Mouse (Mus musculus) c-Kit-positive CD71-positive TER-119-negative erythroid progenitor cells, embryonic 14.5 days (primary cell): ENCODE data around the gene Sirpb1b.
"Not testable (repeated sequence)": the region's sequence is repeated elsewhere in the genome, so short reads cannot be mapped to it uniquely, and the experiment has no call there.

Experiments used
- DNase-seq: peaks from one replicate; pipeline ENCODE4 v3.0.0-alpha.2; 2013; ENCODE audit warnings: low read depth

Gene Sirpb1b

GRCm38 (mm10) chr3:15574887-15575286 is at the start of gene Sirpb1b:
Sirpb1b (minus strand) TSS chr3:15575065.
- DNase-seq, result not testable (repeated sequence)

DNA sequence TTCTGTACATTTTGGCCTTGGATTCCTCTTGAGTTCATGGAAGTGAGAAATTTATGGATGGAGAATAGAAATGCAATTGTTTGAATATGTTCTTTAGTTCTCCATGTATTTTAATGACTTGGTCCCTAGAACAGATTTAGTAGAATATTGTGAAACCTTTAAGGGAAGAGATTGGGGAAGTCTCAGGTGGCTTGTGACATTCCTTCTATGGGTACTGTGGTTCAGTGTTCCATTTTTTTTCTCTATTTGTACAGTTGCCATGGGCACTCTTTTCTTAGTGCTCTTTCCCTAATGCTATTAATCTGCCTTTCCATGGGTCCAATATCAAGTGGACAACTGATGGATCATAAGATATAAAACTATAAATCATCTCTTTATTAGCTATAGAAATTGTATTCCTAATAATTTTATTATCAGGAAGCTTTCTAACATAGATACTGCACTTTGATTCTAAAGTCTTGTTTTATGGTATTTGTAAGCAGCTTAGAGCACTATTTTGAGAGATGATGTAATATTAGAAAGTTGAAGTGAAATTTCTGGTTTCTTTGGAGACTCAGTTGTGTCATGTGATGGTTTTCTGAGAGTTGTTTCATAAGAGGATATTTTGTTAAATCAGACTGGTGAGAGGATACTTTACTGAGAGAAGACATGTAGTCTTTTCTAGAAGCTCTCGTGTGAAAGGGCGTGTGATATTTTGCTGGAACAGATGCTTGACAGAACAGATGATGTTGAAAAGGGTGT is 15.7 kb upstream of the Sirpb1b start:
- DNase-seq, result not testable (repeated sequence)

GRCm38 (mm10) chr3:15586665-15587064 is 11.8 kb upstream of the Sirpb1b start:
- DNase-seq, result not testable (repeated sequence)

DNA sequence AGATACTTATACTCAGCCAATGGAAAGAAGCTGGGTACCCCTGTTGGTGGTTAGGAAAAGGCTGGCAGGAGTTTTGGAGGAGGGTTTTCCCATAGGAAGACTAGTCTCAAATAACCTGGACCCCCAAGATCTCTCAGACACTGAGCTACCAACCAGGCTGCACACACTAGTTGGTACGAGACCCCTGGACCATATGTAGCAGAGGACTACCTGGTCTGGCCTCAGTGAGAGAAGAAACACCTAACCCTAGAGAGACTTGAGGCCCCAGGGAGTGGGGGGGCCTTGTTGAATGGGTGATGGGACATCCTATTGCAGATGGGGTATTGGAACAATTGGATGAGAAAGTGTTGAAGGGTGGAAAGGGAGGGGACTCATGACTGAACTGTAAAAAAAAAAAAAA is 8.6 kb upstream of the Sirpb1b start:
- DNase-seq, result no peak

DNA sequence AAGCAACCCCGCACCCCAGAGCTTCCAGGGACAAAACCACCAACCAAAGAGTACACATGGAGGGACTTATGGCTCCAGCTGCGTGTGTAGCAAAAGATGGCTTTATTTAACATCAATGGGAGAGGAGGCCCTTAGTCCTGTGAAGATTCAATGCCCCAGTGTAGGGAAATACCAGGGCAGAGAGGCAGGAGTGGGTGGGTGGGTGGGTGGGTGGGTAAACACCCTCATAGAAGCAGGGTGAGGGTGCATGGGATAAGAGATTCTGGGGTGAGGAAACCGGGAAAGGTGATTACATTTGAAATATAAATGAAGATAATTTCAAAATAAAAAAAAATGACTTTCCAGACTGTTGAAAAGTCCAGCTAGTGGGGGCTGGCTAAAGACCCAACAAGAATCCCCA is 8.1 kb upstream of the Sirpb1b start:
- not testable (repeated sequence) for DNase-seq

GRCm38 (mm10) chr3:15576466-15576865 is 1.6 kb upstream of the Sirpb1b start:
- not testable (repeated sequence) for DNase-seq

DNA sequence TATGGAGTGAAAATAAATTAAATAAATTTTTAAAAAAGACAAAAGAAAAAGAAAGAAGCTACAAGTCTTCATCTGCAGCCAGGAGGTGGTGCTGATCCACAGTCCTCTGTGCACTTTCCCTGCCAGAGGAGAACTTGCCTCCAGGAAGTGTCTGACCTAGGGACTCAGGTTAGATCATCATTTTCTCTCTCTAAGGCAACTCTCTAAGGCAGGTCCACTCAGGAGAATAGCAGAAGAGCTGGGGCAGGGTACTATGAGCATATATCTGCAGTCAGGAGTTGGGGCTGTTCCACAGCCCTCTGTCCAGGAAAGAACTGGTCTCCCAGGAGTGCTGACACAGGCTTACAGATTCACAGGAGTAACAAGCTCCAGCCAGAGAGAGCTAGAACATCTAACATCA is 46.3 kb downstream of the Sirpb1b start:
- no peak for DNase-seq

DNA sequence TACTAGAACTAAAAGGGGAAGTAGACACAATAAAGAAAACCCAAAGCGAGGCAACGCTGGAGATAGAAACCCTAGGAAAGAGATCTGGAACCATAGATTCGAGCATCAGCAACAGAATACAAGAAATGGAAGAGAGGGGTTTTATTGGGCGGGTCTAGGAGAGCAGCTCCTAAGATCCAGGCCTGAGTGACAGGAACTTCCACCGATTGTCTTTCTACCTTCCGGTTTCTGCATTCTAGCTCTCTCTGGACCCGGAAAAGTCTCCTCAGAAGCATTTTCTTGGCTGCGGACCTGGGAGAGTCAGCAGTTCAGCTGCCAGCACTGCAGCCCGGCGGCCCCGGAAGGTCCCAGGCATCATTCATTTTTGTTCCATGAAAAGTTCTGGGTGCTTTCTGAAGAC is 61.3 kb downstream of the Sirpb1b start:
- not testable (repeated sequence) for DNase-seq

- not testable (repeated sequence) for DNase-seq
Observed at GRCm38 (mm10) chr3:15507792-15508321, 67.0 kb downstream of the Sirpb1b start.

DNA sequence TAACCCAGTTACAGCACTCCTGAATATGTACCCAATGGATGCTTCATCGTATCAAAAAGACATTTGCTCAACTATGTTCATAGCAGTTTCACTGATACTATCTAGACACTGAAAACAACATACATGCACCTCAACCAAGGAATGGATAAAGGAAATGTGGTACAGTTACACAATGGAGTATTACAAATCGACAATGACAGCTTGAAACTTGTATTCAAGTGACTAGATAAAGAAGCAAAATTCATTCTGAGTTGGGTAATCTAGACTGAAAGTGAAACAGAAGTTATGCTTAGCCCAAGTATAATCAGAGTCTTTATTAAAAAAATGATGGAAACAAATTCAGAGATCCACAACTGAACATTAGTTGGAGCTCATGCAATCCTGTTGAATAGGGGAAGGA is 100.0 kb downstream of the Sirpb1b start:
- not testable (repeated sequence) for DNase-seq

GRCm38 (mm10) chr3:15470158-15470557 is 104.7 kb downstream of the Sirpb1b start:
- not testable (repeated sequence) for DNase-seq
